Mouse (Mus musculus) myocyte (in vitro differentiated cells): ENCODE results near the gene Bco2. TPM values are rescaled to one million over a fixed set of nuclear protein-coding genes. Genes with fewer than 3 reads are reported as not detected.

Source experiments
- H3K27me3 ChIP-seq: one replicate; pipeline ENCODE4 v1.6.1; 2011; ENCODE audit not compliant: control insufficient read depth, insufficient read depth, insufficient read length
- H3K36me3 ChIP-seq: one replicate; pipeline ENCODE4 v1.6.1; 2011; ENCODE audit not compliant: control insufficient read depth, insufficient read depth
- H3K4me2 ChIP-seq: one replicate; pipeline ENCODE4 v1.6.1; 2011; ENCODE audit warnings: low read depth, control low read depth
- H3K4me3 ChIP-seq: one replicate; pipeline ENCODE4 v1.5.1; 2011; ENCODE audit warnings: mild to moderate bottlenecking, control low read depth, moderate library complexity
- H3K79me2 ChIP-seq: one replicate; pipeline ENCODE4 v1.6.1; 2011; ENCODE audit not compliant: control insufficient read depth, insufficient read depth
- H3ac ChIP-seq: one replicate; pipeline ENCODE4 v1.6.1; 2011; ENCODE audit not compliant: control insufficient read depth, insufficient read length
- CEBPB ChIP-seq: IDR thresholded peaks from 2 replicates; pipeline ENCODE4 v1.6.1; 2011; ENCODE audit warnings: mild to moderate bottlenecking, moderate library complexity; ENCODE audit not compliant: poor library complexity, insufficient read depth, severe bottlenecking
- E2F4 ChIP-seq: IDR thresholded peaks from one replicate; pipeline ENCODE4 v1.6.1; 2011; ENCODE audit warnings: mild to moderate bottlenecking, control low read depth, moderate library complexity; ENCODE audit not compliant: insufficient read depth
- MAX ChIP-seq: IDR thresholded peaks from one replicate; pipeline ENCODE4 v1.6.1; 2011; ENCODE audit warnings: low read depth, mild to moderate bottlenecking, control low read depth
- MYOD1 ChIP-seq, 3 experiments: IDR thresholded peaks; one replicate each; pipeline ENCODE4 v1.6.1; 2011; ENCODE audit warnings: control low read depth in 2 of 3, low read depth in 2 of 3, mild to moderate bottlenecking in 2 of 3, moderate library complexity in 1 of 3; ENCODE audit not compliant: insufficient read length in 2 of 3, control insufficient read depth in 1 of 3
- MYOG ChIP-seq, 3 experiments: IDR thresholded peaks; one replicate each; pipeline ENCODE4 v1.6.1; 2011; ENCODE audit warnings: control low read depth in 2 of 3, low read depth in 2 of 3, mild to moderate bottlenecking in 2 of 3; ENCODE audit not compliant: insufficient read length in 2 of 3, control insufficient read depth in 1 of 3, insufficient read depth in 1 of 3
- POLR2A ChIP-seq: IDR thresholded peaks from one replicate; pipeline ENCODE4 v1.6.1; 2011; ENCODE audit warnings: low read depth, mild to moderate bottlenecking, control low read depth, moderate library complexity; ENCODE audit not compliant: insufficient read length
- POLR2AphosphoS2 ChIP-seq: IDR thresholded peaks from one replicate; pipeline ENCODE4 v1.6.1; 2011; ENCODE audit warnings: low read depth, control low read depth; ENCODE audit not compliant: insufficient read length
- REST ChIP-seq: IDR thresholded peaks from one replicate; pipeline ENCODE4 v1.6.1; 2011; ENCODE audit warnings: mild to moderate bottlenecking, control low read depth, moderate library complexity; ENCODE audit not compliant: insufficient read depth, insufficient read length
- SRF ChIP-seq: IDR thresholded peaks from one replicate; pipeline ENCODE4 v1.6.1; 2011; ENCODE audit warnings: low read depth; ENCODE audit not compliant: control insufficient read depth, insufficient read length
- TCF12 ChIP-seq: IDR thresholded peaks from one replicate; pipeline ENCODE4 v1.6.1; 2011; ENCODE audit warnings: mild to moderate bottlenecking, control low read depth; ENCODE audit not compliant: poor library complexity, insufficient read depth, severe bottlenecking
- TCF3 ChIP-seq: IDR thresholded peaks from one replicate; pipeline ENCODE4 v1.6.1; 2011; ENCODE audit warnings: low read depth, control low read depth; ENCODE audit not compliant: insufficient read length
- USF1 ChIP-seq: IDR thresholded peaks from one replicate; pipeline ENCODE4 v1.6.1; 2011; ENCODE audit warnings: low read depth, mild to moderate bottlenecking, control low read depth, moderate library complexity
- polyA plus RNA-seq: library from polyadenylated mRNA; unstranded; fragments of >200 nt; fragmentation: generic; extraction: Trizol; gene quantifications from one replicate; pipeline ENCODE4 v1.2.1, GENCODE M21; 2012; ENCODE audit warnings: missing spikeins

The Bco2 gene
- polyA plus RNA-seq, 1 experiment = 0.02 TPM

DNA sequence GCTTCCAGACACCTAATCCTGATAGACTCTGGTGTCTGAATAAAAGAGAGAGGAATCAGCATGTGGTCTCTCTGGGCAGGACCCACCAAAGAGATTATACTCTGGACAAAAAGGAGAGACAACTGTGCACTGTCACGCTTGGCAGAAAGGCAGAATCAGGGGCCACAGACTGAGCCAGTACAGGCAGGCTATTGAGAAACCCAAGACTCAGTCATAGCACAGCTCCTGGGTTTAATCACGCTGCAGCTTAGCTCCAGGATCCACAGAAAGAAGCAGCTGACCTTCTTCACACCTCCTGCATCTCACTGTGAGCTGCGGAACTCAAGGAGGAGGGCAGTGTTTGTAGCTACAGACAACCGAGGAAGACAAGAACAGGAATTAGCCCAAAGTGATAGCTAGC lies 25.4 kb upstream of the Bco2 start:
- TF ChIP-seq POLR2A = no peak
- no peak overlapping the region for H3K4me3 ChIP-seq

GRCm38 (mm10) chr9:50569599-50570525 lies 14.9 kb upstream of the Bco2 start:
- no peaks in the 10 kb centered on the region for H3K27me3 ChIP-seq
- peak overlapping the region; percentile 51 for H3K4me2 ChIP-seq
- no peak for TF ChIP-seq SRF
- no peak for TF ChIP-seq MYOD1 (IDR thresholded peaks at IDR 0.05; ENCODE audit: control insufficient read depth in 1 of 3, insufficient read length in 2 of 3, low read depth in 2 of 3)
- no peak for TF ChIP-seq MAX
- no peak for TF ChIP-seq POLR2AphosphoS2
- TF ChIP-seq TCF12 = no peak
- no peak for TF ChIP-seq TCF3
- no peak for TF ChIP-seq MYOG (IDR thresholded peaks at IDR 0.05; ENCODE audit: control insufficient read depth in 1 of 3, insufficient read depth in 1 of 3, insufficient read length in 2 of 3, low read depth in 2 of 3)
- no peak for TF ChIP-seq USF1
- no peak for TF ChIP-seq E2F4
- TF ChIP-seq REST = no peak
- TF ChIP-seq POLR2A = no peak
- no peak for TF ChIP-seq CEBPB
- no peaks in the 10 kb centered on the region for H3K79me2 ChIP-seq
- H3K4me3 ChIP-seq = no peak overlapping the region
- no peaks in the 10 kb centered on the region for H3K36me3 ChIP-seq
- H3ac ChIP-seq = no peak overlapping the region

More for the DNA sequence above, 25.4 kb upstream of the Bco2 start:
- no peaks in the 10 kb centered on the region for H3K79me2 ChIP-seq
- no peaks in the 10 kb centered on the region for H3K27me3 ChIP-seq
- no peak overlapping the region for H3ac ChIP-seq
- no peak overlapping the region for H3K4me2 ChIP-seq
- H3K36me3 ChIP-seq = no peaks in the 10 kb centered on the region

- Histone ChIP-seq H3K79me2 (no peaks in the 10 kb centered on the region), H3K36me3 (no peaks in the 10 kb centered on the region), H3K4me2 (no peak overlapping the region), H3ac (no peak overlapping the region), H3K4me3 (no peak overlapping the region), H3K27me3 (no peaks in the 10 kb centered on the region)
- TF ChIP-seq CEBPB = no peak
- TF ChIP-seq SRF = no peak
- no peak for TF ChIP-seq MAX
- TF ChIP-seq MYOG (IDR thresholded peaks at IDR 0.05; ENCODE audit: control insufficient read depth in 1 of 3, insufficient read depth in 1 of 3, insufficient read length in 2 of 3, low read depth in 2 of 3) = no peak
- no peak for TF ChIP-seq POLR2AphosphoS2
- TF ChIP-seq TCF12 = no peak
- no peak for TF ChIP-seq POLR2A
- no peak for TF ChIP-seq REST
- TF ChIP-seq E2F4 = no peak
- no peak for TF ChIP-seq USF1
- no peak for TF ChIP-seq MYOD1 (IDR thresholded peaks at IDR 0.05; ENCODE audit: control insufficient read depth in 1 of 3, insufficient read length in 2 of 3, low read depth in 2 of 3)
- no peak for TF ChIP-seq TCF3
Measured at GRCm38 (mm10) chr9:50567881-50568280, 12.9 kb upstream of the Bco2 start.

- Histone ChIP-seq H3K27me3 (no peaks in the 10 kb centered on the region), H3K4me3 (no peak overlapping the region), H3ac (no peak overlapping the region), H3K79me2 (no peaks in the 10 kb centered on the region), H3K4me2 (no peak overlapping the region), H3K36me3 (no peaks in the 10 kb centered on the region)
- TF ChIP-seq CEBPB (no peak), SRF (no peak), MAX (no peak), POLR2A (no peak), USF1 (no peak), REST (no peak), POLR2AphosphoS2 (no peak), E2F4 (no peak), TCF12 (no peak), MYOD1 (IDR thresholded peaks at IDR 0.05; ENCODE audit: control insufficient read depth in 1 of 3, insufficient read length in 2 of 3, low read depth in 2 of 3) (no peak), TCF3 (no peak), MYOG (IDR thresholded peaks at IDR 0.05; ENCODE audit: control insufficient read depth in 1 of 3, insufficient read depth in 1 of 3, insufficient read length in 2 of 3, low read depth in 2 of 3) (no peak)
Measured at GRCm38 (mm10) chr9:50567372-50567771, 12.4 kb upstream of the Bco2 start.

GRCm38 (mm10) chr9:50565940-50566339 lies 11.0 kb upstream of the Bco2 start:
- no peak for TF ChIP-seq TCF12
- TF ChIP-seq TCF3 = no peak
- no peak for TF ChIP-seq MYOD1 (IDR thresholded peaks at IDR 0.05; ENCODE audit: control insufficient read depth in 1 of 3, insufficient read length in 2 of 3, low read depth in 2 of 3)
- TF ChIP-seq E2F4 = no peak
- TF ChIP-seq USF1 = no peak
- TF ChIP-seq POLR2A = no peak
- TF ChIP-seq SRF = no peak
- no peak for TF ChIP-seq MAX
- TF ChIP-seq POLR2AphosphoS2 = no peak
- no peak for TF ChIP-seq CEBPB
- no peak for TF ChIP-seq MYOG (IDR thresholded peaks at IDR 0.05; ENCODE audit: control insufficient read depth in 1 of 3, insufficient read depth in 1 of 3, insufficient read length in 2 of 3, low read depth in 2 of 3)
- no peak for TF ChIP-seq REST
- Histone ChIP-seq H3K79me2 (no peaks in the 10 kb centered on the region), H3K4me3 (no peak overlapping the region), H3K36me3 (no peaks in the 10 kb centered on the region), H3K27me3 (no peaks in the 10 kb centered on the region), H3ac (no peak overlapping the region), H3K4me2 (no peak overlapping the region)
